Mouse (Mus musculus): ENCODE results near the gene Ext2. TPM values are rescaled to one million over a fixed set of nuclear protein-coding genes. Genes with fewer than 3 reads are reported as not detected.

Ext2 gene
- total RNA-seq, 2 experiments from 2014 or later, result 39.6 to 41.5 TPM

- DNase-seq, result no peak
- no peak for TF ChIP-seq CTCF (IDR thresholded peaks at IDR 0.05)
- no peak overlapping the region for H3K4me3 ChIP-seq
- no peak overlapping the region for H3K27ac ChIP-seq
- intact Hi-C loops (cut with DNase I), result no loop called here
Measured at GRCm38 (mm10) chr2:93741700-93742099, 80.7 kb downstream of the Ext2 start.

GRCm38 (mm10) chr2:93739044-93739569, 83.3 kb downstream of the Ext2 start:
- no peak for TF ChIP-seq CTCF (IDR thresholded peaks at IDR 0.05)
- Histone ChIP-seq H3K27ac (no peak overlapping the region), H3K4me3 (no peak overlapping the region)
- intact Hi-C loops (cut with DNase I), result no loop called here
- DNase-seq, result no peak

- intact Hi-C loops (cut with DNase I), result no loop called here
- TF ChIP-seq CTCF (IDR thresholded peaks at IDR 0.05), result no peak
- H3K27ac ChIP-seq, result no peak overlapping the region
- DNase-seq, result no peak
- no peak overlapping the region for H3K4me3 ChIP-seq
Measured at GRCm38 (mm10) chr2:93737146-93737545, 85.2 kb downstream of the Ext2 start.

GRCm38 (mm10) chr2:93732658-93733057, 89.7 kb downstream of the Ext2 start:
- intact Hi-C loops (cut with DNase I), result no loop called here
- DNase-seq, result no peak
- Histone ChIP-seq H3K27ac (no peak overlapping the region), H3K4me3 (no peak overlapping the region)
- TF ChIP-seq CTCF (IDR thresholded peaks at IDR 0.05), result no peak

GRCm38 (mm10) chr2:93729585-93729984, 92.8 kb downstream of the Ext2 start:
- intact Hi-C loops (cut with DNase I), result no loop called here
- no peak overlapping the region for H3K4me3 ChIP-seq
- no peak for TF ChIP-seq CTCF (IDR thresholded peaks at IDR 0.05)
- no peak for DNase-seq
- no peak overlapping the region for H3K27ac ChIP-seq

- peak; percentile 5 for DNase-seq
- Histone ChIP-seq H3K4me3 (no peak overlapping the region), H3K27ac (no peak overlapping the region)
- intact Hi-C loops (cut with DNase I), result no loop called here
- TF ChIP-seq CTCF (IDR thresholded peaks at IDR 0.05), result no peak
Measured at GRCm38 (mm10) chr2:93723138-93723744, 99.1 kb downstream of the Ext2 start.

GRCm38 (mm10) chr2:93720956-93721355, 101.4 kb downstream of the Ext2 start:
- intact Hi-C loops (cut with DNase I), result no loop called here
- TF ChIP-seq CTCF (IDR thresholded peaks at IDR 0.05), result no peak

GRCm38 (mm10) chr2:93719792-93720675, 102.3 kb downstream of the Ext2 start:
- intact Hi-C loops (cut with DNase I), result loop anchor here (5.0 kb wide), 1 partner anchor 67 kb away; no protein-coding TSS in a partner anchor
- Histone ChIP-seq H3K27ac (peak overlapping the region; percentile 60), H3K4me3 (no peak overlapping the region)
- DNase-seq, result peak; percentile 51
- TF ChIP-seq CTCF (IDR thresholded peaks at IDR 0.05), result no peak

More at GRCm38 (mm10) chr2:93720956-93721355, 101.4 kb downstream of the Ext2 start:
- Histone ChIP-seq H3K4me3 (no peak overlapping the region), H3K27ac (no peak overlapping the region; the same call in 1 of the 2 replicates)
- peak; percentile 1 for DNase-seq

GRCm38 (mm10) chr2:93713267-93713666, 109.1 kb downstream of the Ext2 start:
- no peak for TF ChIP-seq CTCF (IDR thresholded peaks at IDR 0.05)
- no peak for DNase-seq

GRCm38 (mm10) chr2:93711460-93711859, 110.9 kb downstream of the Ext2 start:
- H3K27ac ChIP-seq, result no peak overlapping the region; the same call in 1 of the 2 replicates
- H3K4me3 ChIP-seq, result no peak overlapping the region
- intact Hi-C loops (cut with DNase I), result no loop called here
- DNase-seq, result no peak
- no peak for TF ChIP-seq CTCF (IDR thresholded peaks at IDR 0.05)

More at GRCm38 (mm10) chr2:93713267-93713666, 109.1 kb downstream of the Ext2 start:
- no peak overlapping the region for H3K27ac ChIP-seq
- no peak overlapping the region for H3K4me3 ChIP-seq
- intact Hi-C loops (cut with DNase I), result no loop called here

- TF ChIP-seq CTCF (IDR thresholded peaks at IDR 0.05), result no peak
- intact Hi-C loops (cut with DNase I), result no loop called here
- peak overlapping the region; percentile 79 for H3K27ac ChIP-seq
- H3K4me3 ChIP-seq, result no peak overlapping the region
- peak; percentile 83 for DNase-seq
Measured at GRCm38 (mm10) chr2:93709696-93710095, 112.7 kb downstream of the Ext2 start.

GRCm38 (mm10) chr2:93709241-93709640, 113.1 kb downstream of the Ext2 start:
- TF ChIP-seq CTCF (IDR thresholded peaks at IDR 0.05), result no peak
- peak; percentile 63 for DNase-seq
- intact Hi-C loops (cut with DNase I), result no loop called here

GRCm38 (mm10) chr2:93706825-93707224, 115.5 kb downstream of the Ext2 start:
- DNase-seq, result no peak
- TF ChIP-seq CTCF (IDR thresholded peaks at IDR 0.05), result no peak
- no peak overlapping the region for H3K27ac ChIP-seq
- no peak overlapping the region for H3K4me3 ChIP-seq
- intact Hi-C loops (cut with DNase I), result no loop called here

More at GRCm38 (mm10) chr2:93709241-93709640, 113.1 kb downstream of the Ext2 start:
- H3K27ac ChIP-seq, result peak overlapping the region; percentile 79
- no peak overlapping the region for H3K4me3 ChIP-seq

Data from gastrocnemius, adult 2 months (tissue).